Mouse (Mus musculus) frontal cortex, postnatal 36 days (tissue): Measurements from ENCODE around the gene A330070K13Rik.

Source experiments
- DNase-seq, 2 experiments: peaks; one replicate each; pipeline ENCODE4 v3.0.0; 2022; ENCODE audit warnings: low spot score in 2 of 2

A330070K13Rik gene

GRCm38 (mm10) chr5:130330801-130331200 lies 53.6 kb downstream of the A330070K13Rik start:
- DNase-seq = no peak

GRCm38 (mm10) chr5:130329889-130330288 lies 54.5 kb downstream of the A330070K13Rik start:
- no peak for DNase-seq
